Mouse (Mus musculus) erythroblast, embryonic 14.5 days (primary cell): ENCODE results near the gene Cpt1c. TPM values are rescaled to one million over a fixed set of nuclear protein-coding genes. Genes with fewer than 3 reads are reported as not detected.
A peak's percentile ranks its signal among the peaks of the same experiment; 100 is the strongest.

Experiments used
- H3K27me3 ChIP-seq: 2 replicates; pipeline ENCODE4 v1.6.1; 2012; ENCODE audit warnings: inconsistent platforms; ENCODE audit not compliant: control insufficient read depth
- H3K36me3 ChIP-seq: 2 replicates; pipeline ENCODE4 v1.6.1; 2012; ENCODE audit warnings: mild to moderate bottlenecking, inconsistent platforms; ENCODE audit not compliant: control insufficient read depth
- H3K4me1 ChIP-seq: 2 replicates; pipeline ENCODE4 v1.6.1; 2012; ENCODE audit warnings: inconsistent platforms; ENCODE audit not compliant: control insufficient read depth
- H3K4me3 ChIP-seq: replicated peaks from 2 replicates; pipeline ENCODE3; 2012; ENCODE audit warnings: moderate library complexity, mild to moderate bottlenecking, inconsistent platforms
- H3K9me3 ChIP-seq: 2 replicates; pipeline ENCODE4 v1.6.1; 2012; ENCODE audit warnings: low read length, inconsistent platforms, mixed read lengths; ENCODE audit not compliant: control insufficient read depth
- GATA1 ChIP-seq: IDR thresholded peaks from 2 replicates; pipeline ENCODE4 v1.6.1; 2012; ENCODE audit warnings: low read length, inconsistent platforms, mixed read lengths
- TAL1 ChIP-seq: IDR thresholded peaks from 3 replicates; pipeline ENCODE4 v1.6.1; 2012; ENCODE audit warnings: low read length, inconsistent platforms, mixed read lengths
- polyA plus RNA-seq: library from polyadenylated mRNA; stranded (reverse); fragments of >175 nt; gene quantifications from 2 replicates; pipeline ENCODE4 v1.2.3, GENCODE M21; 2012

Gene Cpt1c
- polyA plus RNA-seq, 1 experiment: 0.05 TPM

DNA sequence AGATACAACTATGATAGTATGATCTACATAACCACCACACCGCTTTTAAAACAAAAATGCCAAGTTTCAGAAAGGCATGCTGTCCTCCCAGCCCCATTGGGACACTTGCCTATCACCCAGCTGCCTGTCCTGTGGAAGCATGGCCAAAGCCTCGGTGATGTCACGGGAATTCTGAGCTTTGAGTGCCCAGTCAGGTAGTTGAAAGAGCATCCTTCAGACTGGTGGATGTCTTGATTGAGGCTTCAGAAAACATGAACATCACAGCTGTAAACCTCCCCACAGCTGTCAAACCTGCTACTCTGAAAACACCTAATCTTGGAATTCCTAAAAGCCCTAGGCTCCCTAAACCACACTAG, 39.4 kb upstream of the Cpt1c start:
- Histone ChIP-seq H3K9me3 (no peaks in the 10 kb centered on the region), H3K36me3 (peaks cover 53% of the 10 kb centered on the region), H3K27me3 (peaks cover 12% of the 10 kb centered on the region), H3K4me1 (peaks cover 84% of the 10 kb centered on the region), H3K4me3 (peak overlapping the region; percentile 8)
- no peak for TF ChIP-seq GATA1
- no peak for TF ChIP-seq TAL1

DNA sequence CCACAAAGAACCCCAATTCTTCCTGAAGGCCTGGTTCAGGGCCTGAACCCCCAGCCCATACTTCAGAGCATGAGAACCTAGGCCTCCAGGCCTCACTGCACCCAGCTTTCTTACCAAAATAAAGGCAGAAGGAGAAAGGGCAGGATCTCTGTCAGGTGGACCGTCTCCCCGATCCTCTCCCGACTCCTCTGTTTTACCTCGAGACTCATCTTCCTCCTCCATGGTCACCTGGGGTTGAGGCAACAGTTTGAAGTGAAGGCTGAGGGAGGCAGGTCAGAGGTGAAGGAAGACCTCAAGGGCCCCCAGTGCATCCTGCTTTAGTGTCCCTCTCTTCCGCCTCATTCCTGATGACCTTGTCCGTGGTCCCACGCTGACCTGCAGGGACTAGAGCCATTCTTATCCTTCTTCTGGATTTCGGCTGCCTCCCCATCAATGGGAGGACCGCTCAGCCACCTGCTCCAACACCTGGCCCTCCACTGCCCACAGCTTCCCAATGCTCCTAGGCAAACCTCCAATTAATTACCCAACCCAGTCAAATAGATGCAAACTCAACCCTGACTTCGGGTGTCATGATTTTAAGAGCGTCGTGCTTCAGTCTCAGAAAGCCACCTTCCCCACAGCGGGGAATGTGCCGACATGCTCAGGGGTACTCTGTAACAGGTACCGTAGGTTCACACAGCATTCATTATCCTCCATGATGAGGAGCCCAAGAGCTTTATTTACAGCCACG, 38.9 kb upstream of the Cpt1c start:
- H3K4me1 ChIP-seq: peaks cover 80% of the 10 kb centered on the region

GRCm38 (mm10) chr7:45012824-45013223, 38.2 kb upstream of the Cpt1c start:
- TF ChIP-seq GATA1 (no peak), TAL1 (no peak)
- Histone ChIP-seq H3K4me1 (peaks cover 73% of the 10 kb centered on the region), H3K9me3 (peaks cover 7% of the 10 kb centered on the region), H3K4me3 (no peak overlapping the region), H3K36me3 (peaks cover 65% of the 10 kb centered on the region), H3K27me3 (no peaks in the 10 kb centered on the region; the same call in 1 of the 2 replicates)

More for the DNA sequence above, 38.9 kb upstream of the Cpt1c start:
- TF ChIP-seq GATA1: no peak
- TF ChIP-seq TAL1: no peak
- Histone ChIP-seq H3K9me3 (peaks cover under 1% of the 10 kb centered on the region), H3K36me3 (peaks cover 58% of the 10 kb centered on the region), H3K4me3 (peak overlapping the region; percentile 8), H3K27me3 (peaks cover 7% of the 10 kb centered on the region)

GRCm38 (mm10) chr7:45012011-45012410, 37.4 kb upstream of the Cpt1c start:
- Histone ChIP-seq H3K4me3 (no peak overlapping the region), H3K27me3 (peaks cover 2% of the 10 kb centered on the region; the same call in 1 of the 2 replicates), H3K9me3 (peaks cover 15% of the 10 kb centered on the region), H3K36me3 (peaks cover 73% of the 10 kb centered on the region), H3K4me1 (peaks cover 67% of the 10 kb centered on the region)
- TF ChIP-seq TAL1 (no peak), GATA1 (no peak)

- Histone ChIP-seq H3K4me3 (no peak overlapping the region), H3K4me1 (peaks cover 41% of the 10 kb centered on the region), H3K27me3 (peaks cover 2% of the 10 kb centered on the region; the same call in 1 of the 2 replicates), H3K36me3 (peaks cover 99% of the 10 kb centered on the region), H3K9me3 (peaks cover 18% of the 10 kb centered on the region)
- TF ChIP-seq TAL1 (no peak), GATA1 (no peak)
These were observed 33.8 kb upstream of the Cpt1c start for GRCm38 (mm10) chr7:45008411-45008810.

DNA sequence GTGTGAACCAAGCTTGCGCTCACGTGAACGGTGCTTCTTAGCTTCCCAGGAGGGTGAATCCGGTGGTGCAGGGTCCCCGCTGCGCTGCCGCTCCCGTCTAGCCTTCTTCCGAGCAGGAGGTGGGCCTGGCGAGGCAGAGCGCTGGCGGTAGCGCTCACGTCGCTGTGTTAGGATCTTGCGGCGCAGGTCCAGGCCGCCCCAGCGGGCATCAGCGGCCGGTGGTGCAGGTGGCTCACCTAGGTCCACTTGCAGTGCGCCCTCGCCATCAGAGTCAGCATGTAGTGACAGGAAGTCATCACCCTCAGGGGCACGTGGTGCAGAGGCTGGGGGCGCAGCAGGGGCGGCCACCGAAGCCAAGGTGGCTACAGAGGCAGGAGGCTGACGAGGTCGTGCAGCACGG, 33.2 kb upstream of the Cpt1c start:
- H3K27me3 ChIP-seq: peaks cover 2% of the 10 kb centered on the region; the same call in 1 of the 2 replicates
- H3K4me3 ChIP-seq: no peak overlapping the region
- peaks cover 99% of the 10 kb centered on the region for H3K36me3 ChIP-seq
- H3K4me1 ChIP-seq: peaks cover 35% of the 10 kb centered on the region
- peaks cover 18% of the 10 kb centered on the region for H3K9me3 ChIP-seq
- TF ChIP-seq TAL1 (no peak), GATA1 (no peak)

- no peak overlapping the region for H3K4me3 ChIP-seq
- H3K27me3 ChIP-seq: peaks cover 2% of the 10 kb centered on the region; the same call in 1 of the 2 replicates
- H3K4me1 ChIP-seq: peaks cover 32% of the 10 kb centered on the region
- H3K9me3 ChIP-seq: peaks cover 18% of the 10 kb centered on the region
- TF ChIP-seq GATA1 (no peak), TAL1 (no peak)
- H3K36me3 ChIP-seq: peaks cover 99% of the 10 kb centered on the region
These were observed 32.5 kb upstream of the Cpt1c start for GRCm38 (mm10) chr7:45007141-45007540.

DNA sequence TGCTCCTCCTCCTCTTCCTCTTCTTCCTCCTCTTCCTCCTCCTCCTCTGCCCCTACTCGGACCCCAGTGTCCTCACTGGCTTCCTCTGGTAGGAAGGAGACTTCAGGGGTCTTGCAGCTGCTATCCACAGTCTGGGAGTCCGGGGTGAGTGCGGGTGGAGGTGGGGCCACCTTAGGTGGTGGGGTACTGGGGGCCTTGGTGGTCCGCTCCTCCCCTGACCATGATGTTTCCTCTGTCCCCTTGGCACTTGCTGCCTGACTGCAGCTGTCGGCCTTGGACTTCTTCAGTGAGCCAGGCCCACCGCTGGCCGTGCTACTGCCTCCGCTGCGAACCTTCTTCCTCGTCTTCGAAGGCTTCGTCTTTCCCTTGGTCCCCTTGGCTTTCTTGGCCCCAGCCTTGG, 31.9 kb upstream of the Cpt1c start:
- no peak for TF ChIP-seq TAL1
- no peak for TF ChIP-seq GATA1
- H3K27me3 ChIP-seq: peaks cover 2% of the 10 kb centered on the region; the same call in 1 of the 2 replicates
- H3K9me3 ChIP-seq: peaks cover 18% of the 10 kb centered on the region
- H3K4me3 ChIP-seq: no peak overlapping the region
- peaks cover 29% of the 10 kb centered on the region for H3K4me1 ChIP-seq
- peaks cover 99% of the 10 kb centered on the region for H3K36me3 ChIP-seq

DNA sequence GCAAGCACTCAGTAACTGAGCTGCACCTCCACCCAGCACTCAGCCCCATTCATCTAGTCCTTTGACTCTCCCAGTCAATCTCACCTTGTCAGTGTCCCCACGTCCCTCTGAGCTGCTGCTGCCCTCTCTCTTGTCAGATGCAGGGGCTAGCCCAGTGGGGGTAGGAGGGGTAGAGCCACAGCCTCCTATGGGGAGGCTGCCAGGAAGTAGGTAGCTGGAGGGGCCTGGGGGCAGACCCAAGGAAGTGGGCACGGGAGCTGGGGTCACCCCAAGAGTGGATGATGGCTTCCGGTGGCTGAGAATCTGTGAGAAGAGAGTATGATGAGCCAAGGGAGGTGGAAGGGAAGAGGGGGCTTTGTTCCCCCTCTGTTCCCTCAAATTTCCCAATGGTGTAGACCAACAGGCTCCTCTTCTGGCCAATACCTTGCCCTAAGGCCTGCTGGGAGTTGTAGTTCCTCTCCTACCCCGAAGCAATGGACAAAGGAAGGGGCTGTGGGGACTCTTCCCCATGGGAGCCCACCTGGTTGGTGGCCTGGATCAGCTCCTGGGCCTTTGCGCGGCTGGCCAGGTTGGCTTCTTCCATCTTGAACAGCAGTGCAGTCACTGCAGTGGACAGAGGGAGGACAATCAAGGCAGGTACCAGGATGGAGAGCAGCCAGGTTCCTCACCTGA, 30.8 kb upstream of the Cpt1c start:
- TF ChIP-seq TAL1 (no peak), GATA1 (no peak)
- Histone ChIP-seq H3K27me3 (peaks cover 2% of the 10 kb centered on the region; the same call in 1 of the 2 replicates), H3K4me3 (no peak overlapping the region), H3K4me1 (peaks cover 35% of the 10 kb centered on the region), H3K36me3 (peaks cover 99% of the 10 kb centered on the region), H3K9me3 (peaks cover 18% of the 10 kb centered on the region)
